Mouse (Mus musculus): Measurements from ENCODE around the gene Sap30l. TPM values are rescaled to one million over a fixed set of nuclear protein-coding genes. Genes with fewer than 3 reads are reported as not detected.
A peak's percentile ranks its signal among the peaks of the same experiment; 100 is the strongest.
"Not testable (repeated sequence)": the region's sequence is repeated elsewhere in the genome, so short reads cannot be mapped to it uniquely, and the experiment has no call there.

The Sap30l gene
- polyA plus RNA-seq, 1 experiment = 16.5 TPM

GRCm38 (mm10) chr11:57809017-57809731 is 7.7 kb downstream of the Sap30l start:
- TF ChIP-seq POLR2A (IDR thresholded peaks at IDR 0.05; ENCODE audit: low read depth, low read length) (no peak), CTCF (IDR thresholded peaks at IDR 0.05; ENCODE audit: extremely low read depth, insufficient read depth, insufficient read length, insufficient replicate concordance) (no peak)
- no peak overlapping the region for H3K4me3 ChIP-seq (ENCODE audit: extremely low read depth, insufficient read depth, insufficient read length)
- H3K27me3 ChIP-seq (ENCODE audit: control insufficient read depth, insufficient read depth, low read length) = no peaks in the 10 kb centered on the region
- no peaks in the 10 kb centered on the region for H3K4me1 ChIP-seq (ENCODE audit: control insufficient read depth, insufficient read depth, insufficient read length)
- no peak for DNase-seq (ENCODE audit: low read depth in 1 of 2, low spot score in 2 of 2)
- no peak overlapping the region for H3K27ac ChIP-seq (ENCODE audit: insufficient read depth, low read length)
- WGBS = 96% methylated on average over 17 of the region's 17 CpGs
- peaks cover 16% of the 10 kb centered on the region for H3K36me3 ChIP-seq (ENCODE audit: control insufficient read depth, insufficient read depth, low read length)

- no peak overlapping the region for H3K4me3 ChIP-seq (ENCODE audit: extremely low read depth, insufficient read depth, insufficient read length)
- TF ChIP-seq CTCF (IDR thresholded peaks at IDR 0.05; ENCODE audit: extremely low read depth, insufficient read depth, insufficient read length, insufficient replicate concordance) (no peak), POLR2A (IDR thresholded peaks at IDR 0.05; ENCODE audit: low read depth, low read length) (no peak)
- H3K27ac ChIP-seq (ENCODE audit: insufficient read depth, low read length) = no peak overlapping the region
- H3K36me3 ChIP-seq (ENCODE audit: control insufficient read depth, insufficient read depth, low read length) = peaks cover 16% of the 10 kb centered on the region
- WGBS = 91% methylated on average over 8 of the region's 8 CpGs
- H3K27me3 ChIP-seq (ENCODE audit: control insufficient read depth, insufficient read depth, low read length) = no peaks in the 10 kb centered on the region
- DNase-seq (ENCODE audit: low read depth in 1 of 2, low spot score in 2 of 2) = no peak
- no peaks in the 10 kb centered on the region for H3K4me1 ChIP-seq (ENCODE audit: control insufficient read depth, insufficient read depth, insufficient read length)
Measured at GRCm38 (mm10) chr11:57809732-57810098, 8.3 kb downstream of the Sap30l start.

GRCm38 (mm10) chr11:57811006-57811405 is 9.6 kb downstream of the Sap30l start:
- H3K27ac ChIP-seq (ENCODE audit: insufficient read depth, low read length) = no peak overlapping the region
- TF ChIP-seq POLR2A (IDR thresholded peaks at IDR 0.05; ENCODE audit: low read depth, low read length) = no peak
- TF ChIP-seq CTCF (IDR thresholded peaks at IDR 0.05; ENCODE audit: extremely low read depth, insufficient read depth, insufficient read length, insufficient replicate concordance) = no peak
- no peak for DNase-seq (ENCODE audit: low read depth in 1 of 2, low spot score in 2 of 2)
- no peak overlapping the region for H3K4me3 ChIP-seq (ENCODE audit: extremely low read depth, insufficient read depth, insufficient read length)
- 93% methylated on average over 7 of the region's 7 CpGs for WGBS
- H3K36me3 ChIP-seq (ENCODE audit: control insufficient read depth, insufficient read depth, low read length) = peaks cover 16% of the 10 kb centered on the region
- H3K4me1 ChIP-seq (ENCODE audit: control insufficient read depth, insufficient read depth, insufficient read length) = no peaks in the 10 kb centered on the region
- H3K27me3 ChIP-seq (ENCODE audit: control insufficient read depth, insufficient read depth, low read length) = no peaks in the 10 kb centered on the region

- H3K27ac ChIP-seq (ENCODE audit: insufficient read depth, low read length) = no peak overlapping the region
- DNase-seq (ENCODE audit: low read depth in 1 of 2, low spot score in 2 of 2) = no peak
- peaks cover 16% of the 10 kb centered on the region for H3K36me3 ChIP-seq (ENCODE audit: control insufficient read depth, insufficient read depth, low read length)
Measured at GRCm38 (mm10) chr11:57812212-57812611, 10.8 kb downstream of the Sap30l start.

GRCm38 (mm10) chr11:57813641-57814040 is 12.2 kb downstream of the Sap30l start:
- H3K4me1 ChIP-seq (ENCODE audit: control insufficient read depth, insufficient read depth, insufficient read length) = no peaks in the 10 kb centered on the region
- WGBS = 89% methylated on average over 3 of the region's 3 CpGs
- H3K27ac ChIP-seq (ENCODE audit: insufficient read depth, low read length) = no peak overlapping the region
- no peak for DNase-seq (ENCODE audit: low read depth in 1 of 2, low spot score in 2 of 2)
- H3K36me3 ChIP-seq (ENCODE audit: control insufficient read depth, insufficient read depth, low read length) = peaks cover 10% of the 10 kb centered on the region
- TF ChIP-seq POLR2A (IDR thresholded peaks at IDR 0.05; ENCODE audit: low read depth, low read length) (no peak), CTCF (IDR thresholded peaks at IDR 0.05; ENCODE audit: extremely low read depth, insufficient read depth, insufficient read length, insufficient replicate concordance) (no peak)
- H3K27me3 ChIP-seq (ENCODE audit: control insufficient read depth, insufficient read depth, low read length) = no peaks in the 10 kb centered on the region
- H3K4me3 ChIP-seq (ENCODE audit: extremely low read depth, insufficient read depth, insufficient read length) = no peak overlapping the region

More at GRCm38 (mm10) chr11:57812212-57812611, 10.8 kb downstream of the Sap30l start:
- Histone ChIP-seq H3K27me3 (ENCODE audit: control insufficient read depth, insufficient read depth, low read length) (no peaks in the 10 kb centered on the region), H3K4me3 (ENCODE audit: extremely low read depth, insufficient read depth, insufficient read length) (no peak overlapping the region), H3K4me1 (ENCODE audit: control insufficient read depth, insufficient read depth, insufficient read length) (no peaks in the 10 kb centered on the region)
- WGBS = 90% methylated on average over 8 of the region's 8 CpGs
- no peak for TF ChIP-seq POLR2A (IDR thresholded peaks at IDR 0.05; ENCODE audit: low read depth, low read length)
- TF ChIP-seq CTCF (IDR thresholded peaks at IDR 0.05; ENCODE audit: extremely low read depth, insufficient read depth, insufficient read length, insufficient replicate concordance) = no peak

GRCm38 (mm10) chr11:57818189-57818588 is 16.8 kb downstream of the Sap30l start:
- TF ChIP-seq CTCF (IDR thresholded peaks at IDR 0.05; ENCODE audit: extremely low read depth, insufficient read depth, insufficient read length, insufficient replicate concordance) (no peak), POLR2A (IDR thresholded peaks at IDR 0.05; ENCODE audit: low read depth, low read length) (no peak)
- 94% methylated on average over 4 of the region's 4 CpGs for WGBS
- Histone ChIP-seq H3K4me3 (ENCODE audit: extremely low read depth, insufficient read depth, insufficient read length) (no peak overlapping the region), H3K27me3 (ENCODE audit: control insufficient read depth, insufficient read depth, low read length) (no peaks in the 10 kb centered on the region), H3K36me3 (ENCODE audit: control insufficient read depth, insufficient read depth, low read length) (no peaks in the 10 kb centered on the region), H3K27ac (ENCODE audit: insufficient read depth, low read length) (no peak overlapping the region), H3K4me1 (ENCODE audit: control insufficient read depth, insufficient read depth, insufficient read length) (no peaks in the 10 kb centered on the region)
- DNase-seq (ENCODE audit: low read depth in 1 of 2, low spot score in 2 of 2) = no peak

GRCm38 (mm10) chr11:57819999-57820581 is 18.7 kb downstream of the Sap30l start:
- no peaks in the 10 kb centered on the region for H3K36me3 ChIP-seq (ENCODE audit: control insufficient read depth, insufficient read depth, low read length)
- no peaks in the 10 kb centered on the region for H3K27me3 ChIP-seq (ENCODE audit: control insufficient read depth, insufficient read depth, low read length)
- 34% methylated on average over 9 of the region's 9 CpGs for WGBS
- H3K27ac ChIP-seq (ENCODE audit: insufficient read depth, low read length) = no peak overlapping the region
- DNase-seq (ENCODE audit: low read depth in 1 of 2, low spot score in 2 of 2) = peak; percentile 18 to 72
- H3K4me3 ChIP-seq (ENCODE audit: extremely low read depth, insufficient read depth, insufficient read length) = no peak overlapping the region
- H3K4me1 ChIP-seq (ENCODE audit: control insufficient read depth, insufficient read depth, insufficient read length) = no peaks in the 10 kb centered on the region
- TF ChIP-seq POLR2A (IDR thresholded peaks at IDR 0.05; ENCODE audit: low read depth, low read length) (no peak), CTCF (IDR thresholded peaks at IDR 0.05; ENCODE audit: extremely low read depth, insufficient read depth, insufficient read length, insufficient replicate concordance) (peak; percentile 91)

GRCm38 (mm10) chr11:57823159-57823558 is 21.7 kb downstream of the Sap30l start:
- H3K36me3 ChIP-seq (ENCODE audit: control insufficient read depth, insufficient read depth, low read length); DNase-seq (ENCODE audit: low read depth in 1 of 2, low spot score in 2 of 2); H3K4me1 ChIP-seq (ENCODE audit: control insufficient read depth, insufficient read depth, insufficient read length); H3K4me3 ChIP-seq (ENCODE audit: extremely low read depth, insufficient read depth, insufficient read length); H3K27ac ChIP-seq (ENCODE audit: insufficient read depth, low read length): not testable (repeated sequence)
- 88% methylated on average over 2 of the region's 2 CpGs for WGBS
- peaks cover 11% of the 10 kb centered on the region for H3K27me3 ChIP-seq (ENCODE audit: control insufficient read depth, insufficient read depth, low read length)
